Comparison of ENCODE assay signal across 20 mouse cellular contexts in genomic region chr5:106199061-106199460, GRCm38 (mm10).
DNase-seq lines count a peak whose midpoint lies in the region; ATAC-seq and TF ChIP-seq lines count a peak whose summit lies in the region.
"Had no signal": no experiment of that assay in that cellular context is flagged by ENCODE, and none has a peak within 500 bp of the region (broad histone marks: within the 10 kb centered on the region; RNA-seq: fewer than 3 reads in every experiment).

No protein-coding gene starts in this region.

- H3K9me3 ChIP-seq in forebrain, embryonic 15.5 days = no peaks in the 10 kb centered on the region
- no peaks in the 10 kb centered on the region for H3K9me3 ChIP-seq in forebrain, postnatal 0 days (ENCODE audit: low read length)
- no peaks in the 10 kb centered on the region for H3K9me3 ChIP-seq in hindbrain, postnatal 0 days (ENCODE audit: low read length)
- H3K9me3 ChIP-seq in hindbrain, embryonic 14.5 days (ENCODE audit: control insufficient read depth, low read length) = peaks cover 7% of the 10 kb centered on the region; the same call in 1 of the 2 replicates
- peaks cover 5% of the 10 kb centered on the region; the same call in 1 of the 2 replicates for H3K9me3 ChIP-seq in neural tube, embryonic 13.5 days
- H3K9me3 ChIP-seq: hindbrain, embryonic 12.5 days had no signal

- H3K36me3 ChIP-seq in forebrain, embryonic 15.5 days = no peaks in the 10 kb centered on the region
- no peaks in the 10 kb centered on the region for H3K36me3 ChIP-seq in forebrain, postnatal 0 days (ENCODE audit: insufficient read depth)
- no peaks in the 10 kb centered on the region for H3K36me3 ChIP-seq in hindbrain, postnatal 0 days (ENCODE audit: insufficient read depth, low read length)
- no peaks in the 10 kb centered on the region for H3K36me3 ChIP-seq in hindbrain, embryonic 14.5 days (replicated peaks; ENCODE audit: control insufficient read depth, insufficient read depth)
- H3K36me3 ChIP-seq in neural tube, embryonic 13.5 days = no peaks in the 10 kb centered on the region
- H3K36me3 ChIP-seq: hindbrain, embryonic 12.5 days had no signal

- no peak overlapping the region for H3K9ac ChIP-seq in forebrain, embryonic 15.5 days (replicated peaks)
- H3K9ac ChIP-seq in forebrain, postnatal 0 days = no peak overlapping the region
- H3K9ac ChIP-seq in hindbrain, postnatal 0 days (replicated peaks; ENCODE audit: low read length) = no peak overlapping the region
- no peak overlapping the region for H3K9ac ChIP-seq in hindbrain, embryonic 14.5 days
- no peak overlapping the region for H3K9ac ChIP-seq in neural tube, embryonic 13.5 days
- H3K9ac ChIP-seq: hindbrain, embryonic 12.5 days had no signal

- DNase-seq in cerebellum, adult 9-10 months = peak; percentile 12
- no peak for DNase-seq in cerebellum, adult 11 months
- DNase-seq in forebrain, postnatal 0 days = no peak
- DNase-seq in hindbrain, postnatal 0 days (ENCODE audit: low spot score) = peak; percentile 14
- no peak for DNase-seq in hindbrain, embryonic 14.5 days (ENCODE audit: low spot score)
- DNase-seq in neural tube, embryonic 10.5 days (ENCODE audit: extremely low spot score, low spot score) = no peak
- DNase-seq: adrenal gland, adult 8-10 months; adrenal gland, postnatal 25 days; cerebellum, adult 11-12 months; cerebellum, adult 8-10 months; gastrocnemius, postnatal 25 days; kidney, adult 18-20 months had no signal

- H3K4me3 ChIP-seq in forebrain, embryonic 15.5 days = no peak overlapping the region
- H3K4me3 ChIP-seq in forebrain, postnatal 0 days (ENCODE audit: low read depth, low read length) = no peak overlapping the region
- no peak overlapping the region for H3K4me3 ChIP-seq in hindbrain, postnatal 0 days (ENCODE audit: low read length)
- no peak overlapping the region for H3K4me3 ChIP-seq in hindbrain, embryonic 14.5 days (replicated peaks; ENCODE audit: low read length)
- no peak overlapping the region for H3K4me3 ChIP-seq in neural tube, embryonic 13.5 days
- H3K4me3 ChIP-seq: hindbrain, embryonic 12.5 days had no signal

- no peak for TF ChIP-seq CTCF in forebrain, postnatal 0 days (IDR thresholded peaks at IDR 0.05; ENCODE audit: low read depth)
- no peak for TF ChIP-seq CTCF in hindbrain, postnatal 0 days (IDR thresholded peaks at IDR 0.05; ENCODE audit: low read depth)

- H3K27ac ChIP-seq in forebrain, embryonic 15.5 days (replicated peaks) = no peak overlapping the region
- H3K27ac ChIP-seq in forebrain, postnatal 0 days (ENCODE audit: low read depth, low read length) = no peak overlapping the region
- no peak overlapping the region for H3K27ac ChIP-seq in hindbrain, postnatal 0 days
- H3K27ac ChIP-seq in hindbrain, embryonic 14.5 days = no peak overlapping the region
- 0 out of 2 replicates have a peak overlapping the region, but pooled peaks have one; percentile 18 for H3K27ac ChIP-seq in neural tube, embryonic 13.5 days (replicated peaks)
- H3K27ac ChIP-seq: hindbrain, embryonic 12.5 days had no signal

- H3K27me3 ChIP-seq in forebrain, embryonic 15.5 days = no peaks in the 10 kb centered on the region
- H3K27me3 ChIP-seq in forebrain, postnatal 0 days (ENCODE audit: insufficient read depth, low read length) = no peaks in the 10 kb centered on the region
- H3K27me3 ChIP-seq in hindbrain, postnatal 0 days (ENCODE audit: insufficient read depth, low read length) = no peaks in the 10 kb centered on the region
- no peaks in the 10 kb centered on the region for H3K27me3 ChIP-seq in hindbrain, embryonic 14.5 days (ENCODE audit: control insufficient read depth, insufficient read depth, low read length)
- no peaks in the 10 kb centered on the region for H3K27me3 ChIP-seq in neural tube, embryonic 13.5 days
- H3K27me3 ChIP-seq: hindbrain, embryonic 12.5 days had no signal

- 36% methylated on average over 3 of the region's 3 CpGs for WGBS in forebrain, embryonic 15.5 days
- 23% methylated on average over 3 of the region's 3 CpGs for WGBS in forebrain, postnatal 0 days
- WGBS in hindbrain, postnatal 0 days = 46% methylated on average over 3 of the region's 3 CpGs
- 57% methylated on average over 3 of the region's 3 CpGs for WGBS in hindbrain, embryonic 14.5 days
- WGBS in neural tube, embryonic 13.5 days = 73% methylated on average over 3 of the region's 3 CpGs

- 0 out of 2 replicates have a peak, but pooled peaks cover 5% of the 10 kb centered on the region for H3K4me1 ChIP-seq in forebrain, embryonic 15.5 days
- H3K4me1 ChIP-seq in forebrain, postnatal 0 days (ENCODE audit: insufficient read depth) = no peaks in the 10 kb centered on the region
- H3K4me1 ChIP-seq in hindbrain, postnatal 0 days (ENCODE audit: insufficient read depth, low read length) = no peaks in the 10 kb centered on the region
- no peaks in the 10 kb centered on the region for H3K4me1 ChIP-seq in hindbrain, embryonic 14.5 days (replicated peaks; ENCODE audit: control insufficient read depth, insufficient read depth, low read length)
- peaks cover 11% of the 10 kb centered on the region for H3K4me1 ChIP-seq in neural tube, embryonic 13.5 days (replicated peaks)
- H3K4me1 ChIP-seq: hindbrain, embryonic 12.5 days had no signal

- ATAC-seq in forebrain, embryonic 15.5 days (replicated peaks) = peak; percentile 57; the same call in 1 of the 2 replicates
- ATAC-seq in forebrain, postnatal 0 days = no peak
- ATAC-seq in hindbrain, postnatal 0 days = no peak
- no peak for ATAC-seq in hindbrain, embryonic 14.5 days (ENCODE audit: low FRiP score)
- ATAC-seq in neural tube, embryonic 13.5 days (ENCODE audit: low read depth) = no peak
- ATAC-seq: activated CD4-positive, CD25-positive, alpha-beta regulatory T cell, adult 4 months; hindbrain, embryonic 16.5 days; inflammation-experienced regulatory T-cells, adult 6 months; intestine, embryonic 16.5 days had no signal

- no peak overlapping the region for H3K4me2 ChIP-seq in forebrain, embryonic 15.5 days (replicated peaks)
- no peak overlapping the region for H3K4me2 ChIP-seq in forebrain, postnatal 0 days (ENCODE audit: low read depth)
- no peak overlapping the region for H3K4me2 ChIP-seq in hindbrain, postnatal 0 days (ENCODE audit: low read depth, low read length)
- no peak overlapping the region for H3K4me2 ChIP-seq in hindbrain, embryonic 14.5 days (replicated peaks)
- no peak overlapping the region for H3K4me2 ChIP-seq in neural tube, embryonic 13.5 days
- H3K4me2 ChIP-seq: heart, embryonic 11.5 days; hindbrain, embryonic 12.5 days had no signal

Comparison
In these comparisons a context has a peak if more than half of its experiments do, and no peak if none do; other contexts are left out.
1. DNase-seq: peak in cerebellum, adult 9-10 months (single experiment) and hindbrain, postnatal 0 days (single experiment); none in cerebellum, adult 11 months (single experiment), forebrain, postnatal 0 days (single experiment), hindbrain, embryonic 14.5 days (single experiment) and neural tube, embryonic 10.5 days (single experiment).